Mouse (Mus musculus) embryonic facial prominence, embryonic 10.5 days (tissue): ENCODE data around the gene Prdm16. TPM values are rescaled to one million over a fixed set of nuclear protein-coding genes. Genes with fewer than 3 reads are reported as not detected.
A peak's percentile ranks its signal among the peaks of the same experiment; 100 is the strongest.

Experiments used
- DNase-seq: peaks from one replicate; pipeline ENCODE4 v3.0.0-alpha.2; 2017; ENCODE audit warnings: low spot score
- H3K27ac ChIP-seq: fragments of 300-500 bp; sonication (generic); replicated peaks from 2 replicates; pipeline ENCODE4 v1.5.1; 2016; ENCODE audit warnings: mild to moderate bottlenecking
- H3K27me3 ChIP-seq: fragments of 300-500 bp; sonication (generic); replicated peaks from 2 replicates; pipeline ENCODE4 v1.6.1; 2016; ENCODE audit warnings: low read depth, mild to moderate bottlenecking; ENCODE audit not compliant: poor library complexity, severe bottlenecking
- H3K36me3 ChIP-seq: fragments of 300-500 bp; sonication (generic); replicated peaks from 2 replicates; pipeline ENCODE4 v1.6.1; 2016; ENCODE audit warnings: mild to moderate bottlenecking, moderate library complexity
- H3K4me1 ChIP-seq: fragments of 300-500 bp; sonication (generic); 2 replicates; pipeline ENCODE4 v1.6.1; 2016
- H3K4me3 ChIP-seq: fragments of 300-500 bp; sonication (generic); 2 replicates; pipeline ENCODE4 v1.5.1; 2016; ENCODE audit warnings: mild to moderate bottlenecking, moderate library complexity
- H3K9me3 ChIP-seq: fragments of 300-500 bp; sonication (generic); 2 replicates; pipeline ENCODE4 v1.6.1; 2016; ENCODE audit warnings: mild to moderate bottlenecking
- WGBS: fragments of 180-500 bp; shearing (Covaris S2); methylation state at CpG from one replicate; pipeline ENCODE4 v1.1.7; 2016; 5-methylcytosine and 5-hydroxymethylcytosine counted together
- polyA plus RNA-seq: library from polyadenylated mRNA; unstranded; fragments of >200 nt; fragmentation: Nextera tagmentation; extraction: Ambion mirVana; gene quantifications from 2 replicates; pipeline ENCODE4 v1.2.1, GENCODE M21; 2016

Gene Prdm16
- polyA plus RNA-seq, 1 experiment from 2014 or later = 44.5 TPM

- H3K27ac ChIP-seq = peak overlapping the region; percentile 71
- H3K27me3 ChIP-seq = peaks cover 38% of the 10 kb centered on the region
- 28% methylated on average over 11 of the region's 11 CpGs for WGBS
- DNase-seq = peak; percentile 72
- no peaks in the 10 kb centered on the region; the same call in 1 of the 2 replicates for H3K36me3 ChIP-seq
- peak overlapping the region; percentile 25; the same call in 1 of the 2 replicates for H3K4me3 ChIP-seq
- H3K4me1 ChIP-seq = peaks cover 93% of the 10 kb centered on the region
- no peaks in the 10 kb centered on the region for H3K9me3 ChIP-seq
Measured at GRCm38 (mm10) chr4:154567942-154568341, 68.7 kb downstream of the Prdm16 start.

DNA sequence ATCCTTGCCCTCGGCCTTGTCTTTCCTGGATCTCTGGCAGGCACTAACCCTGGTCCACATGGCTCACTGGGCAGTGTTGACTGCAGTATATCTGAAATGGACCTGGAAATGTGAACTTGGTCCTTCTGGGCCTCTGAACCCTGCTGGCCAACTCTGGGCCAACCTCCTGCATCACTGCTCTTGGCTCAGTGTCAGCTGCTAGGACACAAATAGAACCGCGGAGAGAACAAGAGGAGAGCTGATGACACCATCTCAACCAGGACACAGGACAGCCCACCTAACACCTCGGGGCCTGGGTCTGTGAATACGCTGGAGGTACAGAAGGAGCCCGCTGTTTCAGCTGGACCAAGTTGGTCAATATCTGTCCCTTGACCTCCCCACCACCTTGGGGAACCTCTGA lies 73.5 kb downstream of the Prdm16 start:
- WGBS = 91% methylated on average over 6 of the region's 6 CpGs
- Histone ChIP-seq H3K4me3 (no peak overlapping the region), H3K4me1 (peaks cover 72% of the 10 kb centered on the region), H3K27ac (no peak overlapping the region), H3K27me3 (peaks cover 64% of the 10 kb centered on the region), H3K9me3 (no peaks in the 10 kb centered on the region), H3K36me3 (no peaks in the 10 kb centered on the region; the same call in 1 of the 2 replicates)
- DNase-seq = no peak

GRCm38 (mm10) chr4:154558041-154558440 lies 78.6 kb downstream of the Prdm16 start:
- no peak for DNase-seq
- Histone ChIP-seq H3K36me3 (no peaks in the 10 kb centered on the region), H3K27me3 (peaks cover 79% of the 10 kb centered on the region), H3K9me3 (no peaks in the 10 kb centered on the region), H3K27ac (no peak overlapping the region), H3K4me1 (peaks cover 69% of the 10 kb centered on the region), H3K4me3 (no peak overlapping the region)
- 93% methylated on average over 5 of the region's 5 CpGs for WGBS

GRCm38 (mm10) chr4:154557168-154557567 lies 79.5 kb downstream of the Prdm16 start:
- H3K9me3 ChIP-seq = no peaks in the 10 kb centered on the region
- H3K36me3 ChIP-seq = no peaks in the 10 kb centered on the region
- H3K27me3 ChIP-seq = peaks cover 78% of the 10 kb centered on the region
- no peak for DNase-seq
- no peak overlapping the region for H3K4me3 ChIP-seq
- 89% methylated on average over 11 of the region's 11 CpGs for WGBS
- no peak overlapping the region for H3K27ac ChIP-seq
- H3K4me1 ChIP-seq = peaks cover 76% of the 10 kb centered on the region

GRCm38 (mm10) chr4:154556418-154556817 lies 80.3 kb downstream of the Prdm16 start:
- peaks cover 80% of the 10 kb centered on the region for H3K27me3 ChIP-seq
- no peaks in the 10 kb centered on the region for H3K9me3 ChIP-seq
- DNase-seq = no peak
- H3K4me1 ChIP-seq = peaks cover 76% of the 10 kb centered on the region
- no peak overlapping the region for H3K4me3 ChIP-seq
- WGBS = 73% methylated on average over 11 of the region's 11 CpGs
- 0 out of 2 replicates have a peak overlapping the region, but pooled peaks have one; percentile 8 for H3K27ac ChIP-seq
- H3K36me3 ChIP-seq = no peaks in the 10 kb centered on the region

- peak overlapping the region; percentile 42 for H3K27ac ChIP-seq
- DNase-seq = no peak
- no peaks in the 10 kb centered on the region for H3K9me3 ChIP-seq
- H3K4me3 ChIP-seq = peak overlapping the region; percentile 17; the same call in 1 of the 2 replicates
- H3K36me3 ChIP-seq = no peaks in the 10 kb centered on the region
- peaks cover 84% of the 10 kb centered on the region for H3K27me3 ChIP-seq
- H3K4me1 ChIP-seq = peaks cover 81% of the 10 kb centered on the region
- 21% methylated on average over 17 of the region's 17 CpGs for WGBS
Measured at GRCm38 (mm10) chr4:154549961-154550393, 86.7 kb downstream of the Prdm16 start.

DNA sequence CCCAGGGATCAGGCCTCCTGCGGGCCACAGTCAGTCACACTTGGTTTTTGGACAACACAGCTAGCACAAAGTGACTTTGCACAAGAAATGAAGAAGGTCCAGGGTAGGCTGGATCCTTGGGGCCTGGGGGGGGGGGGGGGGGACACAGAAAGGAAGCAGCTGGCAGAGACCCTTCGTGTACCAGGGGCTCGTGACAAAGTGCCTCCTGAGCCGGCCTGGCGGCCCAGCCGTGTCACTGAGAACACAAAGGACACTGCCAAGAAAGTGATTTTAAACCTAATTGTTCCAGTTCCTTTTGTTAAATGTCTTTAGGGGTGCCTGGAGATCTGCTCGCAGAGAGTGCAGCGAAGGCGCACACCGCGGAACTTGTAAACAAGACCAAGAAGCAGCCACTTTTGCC lies 87.2 kb downstream of the Prdm16 start:
- H3K4me3 ChIP-seq = peak overlapping the region; percentile 17; the same call in 1 of the 2 replicates
- H3K4me1 ChIP-seq = peaks cover 83% of the 10 kb centered on the region
- H3K27me3 ChIP-seq = peaks cover 84% of the 10 kb centered on the region
- no peaks in the 10 kb centered on the region for H3K36me3 ChIP-seq
- WGBS = 51% methylated on average over 11 of the region's 11 CpGs
- H3K9me3 ChIP-seq = no peaks in the 10 kb centered on the region
- DNase-seq = no peak
- peak overlapping the region; percentile 42; the same call in 1 of the 2 replicates for H3K27ac ChIP-seq

- Histone ChIP-seq H3K9me3 (no peaks in the 10 kb centered on the region), H3K36me3 (no peaks in the 10 kb centered on the region), H3K27me3 (peaks cover 81% of the 10 kb centered on the region), H3K4me3 (no peak overlapping the region), H3K27ac (no peak overlapping the region), H3K4me1 (peaks cover 83% of the 10 kb centered on the region)
- no peak for DNase-seq
- WGBS = 76% methylated on average over 21 of the region's 21 CpGs
Measured at GRCm38 (mm10) chr4:154547176-154547855, 89.4 kb downstream of the Prdm16 start.

GRCm38 (mm10) chr4:154545296-154545695 lies 91.4 kb downstream of the Prdm16 start:
- Histone ChIP-seq H3K9me3 (no peaks in the 10 kb centered on the region), H3K4me3 (no peak overlapping the region), H3K27me3 (peaks cover 73% of the 10 kb centered on the region), H3K27ac (no peak overlapping the region), H3K36me3 (no peaks in the 10 kb centered on the region), H3K4me1 (peaks cover 98% of the 10 kb centered on the region)
- WGBS = 77% methylated on average over 9 of the region's 9 CpGs
- no peak for DNase-seq

GRCm38 (mm10) chr4:154543921-154544320 lies 92.8 kb downstream of the Prdm16 start:
- Histone ChIP-seq H3K9me3 (no peaks in the 10 kb centered on the region), H3K4me1 (peaks cover 98% of the 10 kb centered on the region), H3K27ac (peak overlapping the region; percentile 21), H3K27me3 (peaks cover 69% of the 10 kb centered on the region), H3K36me3 (no peaks in the 10 kb centered on the region), H3K4me3 (no peak overlapping the region)
- WGBS = 40% methylated on average over 21 of the region's 21 CpGs
- DNase-seq = peak; percentile 35

GRCm38 (mm10) chr4:154543128-154543527 lies 93.5 kb downstream of the Prdm16 start:
- H3K27ac ChIP-seq = peak overlapping the region; percentile 52
- no peak for DNase-seq
- no peaks in the 10 kb centered on the region for H3K9me3 ChIP-seq
- H3K27me3 ChIP-seq = peaks cover 61% of the 10 kb centered on the region
- 68% methylated on average over 4 of the region's 4 CpGs for WGBS
- peaks cover 93% of the 10 kb centered on the region for H3K4me1 ChIP-seq
- H3K36me3 ChIP-seq = no peaks in the 10 kb centered on the region
- no peak overlapping the region for H3K4me3 ChIP-seq

- no peaks in the 10 kb centered on the region for H3K9me3 ChIP-seq
- H3K4me1 ChIP-seq = peaks cover 87% of the 10 kb centered on the region
- WGBS = 50% methylated on average over 5 of the region's 5 CpGs
- no peaks in the 10 kb centered on the region for H3K36me3 ChIP-seq
- no peak for DNase-seq
- peak overlapping the region; percentile 52 for H3K27ac ChIP-seq
- H3K4me3 ChIP-seq = no peak overlapping the region
- peaks cover 57% of the 10 kb centered on the region for H3K27me3 ChIP-seq
Measured at GRCm38 (mm10) chr4:154542568-154542967, 94.1 kb downstream of the Prdm16 start.

DNA sequence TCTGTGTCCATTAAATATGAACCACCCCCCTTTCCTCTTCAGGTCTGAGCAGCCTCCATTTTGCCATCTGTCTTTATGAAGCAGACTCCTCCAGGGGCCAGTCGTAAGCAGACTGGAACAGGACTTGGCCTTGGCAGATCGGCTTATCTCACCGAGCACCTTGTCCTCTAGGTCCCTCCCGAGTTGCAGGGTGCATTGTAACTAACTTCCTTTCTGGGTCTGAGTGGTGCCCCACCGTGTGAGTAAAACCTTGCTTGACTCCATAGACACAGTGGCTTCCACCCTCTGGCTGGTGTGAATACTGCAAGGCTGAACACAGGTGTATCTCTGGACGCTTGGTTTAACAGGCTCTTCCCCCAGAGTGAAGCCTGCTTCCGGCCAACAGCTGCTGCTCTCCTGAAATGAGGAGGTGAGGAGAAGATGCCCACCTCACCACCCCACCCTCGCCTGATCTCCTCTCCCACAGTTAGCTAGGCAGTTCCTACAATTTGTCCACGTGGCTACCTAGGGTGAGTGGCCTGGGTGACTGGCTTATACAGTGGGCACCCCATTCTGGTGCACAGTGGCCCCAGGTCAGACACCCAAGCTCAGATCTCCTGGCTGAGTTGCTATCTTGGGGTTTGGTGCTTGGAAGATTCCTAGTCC lies 94.9 kb downstream of the Prdm16 start:
- H3K4me3 ChIP-seq = no peak overlapping the region
- no peaks in the 10 kb centered on the region for H3K36me3 ChIP-seq
- WGBS = 65% methylated on average over 9 of the region's 9 CpGs
- peaks cover 79% of the 10 kb centered on the region for H3K4me1 ChIP-seq
- peaks cover 49% of the 10 kb centered on the region for H3K27me3 ChIP-seq
- no peak for DNase-seq
- peak overlapping the region; percentile 49 for H3K27ac ChIP-seq
- no peaks in the 10 kb centered on the region for H3K9me3 ChIP-seq
